Mouse (Mus musculus): ENCODE results near the gene Slc35c1. TPM values are rescaled to one million over a fixed set of nuclear protein-coding genes. Genes with fewer than 3 reads are reported as not detected.

Slc35c1 gene
- polyA plus RNA-seq, 1 experiment from 2014 or later = 21.6 TPM

DNA sequence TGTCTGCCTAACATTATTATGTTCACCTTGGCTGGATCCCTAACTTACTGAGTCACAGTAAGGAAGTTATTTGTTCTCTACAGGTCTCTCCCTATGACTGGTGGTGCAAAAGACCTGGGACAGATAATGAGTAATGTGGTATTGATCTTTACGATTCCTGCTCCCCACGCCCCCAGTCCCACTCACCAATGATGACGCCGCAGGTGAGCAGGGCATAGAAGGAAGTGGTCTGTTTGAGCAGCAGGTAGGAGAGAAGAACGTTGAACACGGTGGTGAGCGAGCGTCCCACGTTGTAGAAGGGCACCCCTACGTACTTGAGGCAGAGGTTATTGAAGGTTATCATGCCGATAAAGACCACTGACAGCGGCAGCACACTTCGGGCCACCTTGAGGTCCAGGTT, 1.9 kb downstream of the Slc35c1 start:
- ATAC-seq (ENCODE audit: low FRiP score, low TSS enrichment) = peak; percentile 7; the same call in 1 of the 2 replicates
- WGBS = 70% methylated on average over 13 of the region's 13 CpGs
- Histone ChIP-seq H3K9ac (replicated peaks; ENCODE audit: low read length) (peak overlapping the region; percentile 79), H3K9me3 (ENCODE audit: low read length) (no peaks in the 10 kb centered on the region), H3K36me3 (ENCODE audit: insufficient read depth, low read length) (peaks cover 10% of the 10 kb centered on the region; the same call in 1 of the 2 replicates), H3K4me1 (ENCODE audit: insufficient read depth, low read length) (peaks cover 14% of the 10 kb centered on the region), H3K4me2 (replicated peaks; ENCODE audit: low read depth, low read length) (peak overlapping the region; percentile 97), H3K4me3 (ENCODE audit: low read length) (peak overlapping the region; percentile 81), H3K27me3 (ENCODE audit: insufficient read depth, low read length) (peaks cover 12% of the 10 kb centered on the region), H3K27ac (ENCODE audit: low read length) (no peak overlapping the region)

- WGBS = 73% methylated on average over 8 of the region's 8 CpGs
- Histone ChIP-seq H3K27ac (ENCODE audit: low read length) (no peak overlapping the region), H3K9me3 (ENCODE audit: low read length) (no peaks in the 10 kb centered on the region), H3K4me2 (replicated peaks; ENCODE audit: low read depth, low read length) (no peak overlapping the region), H3K4me3 (ENCODE audit: low read length) (no peak overlapping the region), H3K9ac (replicated peaks; ENCODE audit: low read length) (no peak overlapping the region), H3K27me3 (ENCODE audit: insufficient read depth, low read length) (peaks cover 11% of the 10 kb centered on the region), H3K4me1 (ENCODE audit: insufficient read depth, low read length) (peaks cover 14% of the 10 kb centered on the region), H3K36me3 (ENCODE audit: insufficient read depth, low read length) (peaks cover 22% of the 10 kb centered on the region; the same call in 1 of the 2 replicates)
- no peak for ATAC-seq (ENCODE audit: low FRiP score, low TSS enrichment)
These were observed 3.3 kb downstream of the Slc35c1 start for GRCm38 (mm10) chr2:92456970-92457530.

DNA sequence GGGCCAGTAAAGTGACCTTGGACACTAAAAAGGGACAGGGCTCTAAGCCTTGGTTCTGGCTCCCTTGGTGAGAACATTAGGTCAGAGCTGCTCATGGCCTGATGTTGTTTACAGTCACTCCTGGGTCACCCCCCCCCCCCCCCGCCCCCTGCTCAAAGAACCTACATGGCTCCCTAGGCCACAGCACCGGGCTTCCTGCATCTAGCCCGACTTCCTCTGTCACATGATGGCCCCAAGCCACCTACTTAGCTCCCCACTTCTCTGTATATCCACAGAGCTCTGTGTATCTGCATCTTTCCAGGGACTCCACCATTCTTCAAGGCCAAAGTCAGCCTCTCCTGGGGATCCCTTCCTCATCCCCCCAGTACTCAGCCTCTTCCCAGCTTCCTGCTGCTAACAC, 4.6 kb downstream of the Slc35c1 start:
- peaks cover 14% of the 10 kb centered on the region for H3K4me1 ChIP-seq (ENCODE audit: insufficient read depth, low read length)
- peaks cover 22% of the 10 kb centered on the region; the same call in 1 of the 2 replicates for H3K36me3 ChIP-seq (ENCODE audit: insufficient read depth, low read length)
- H3K27ac ChIP-seq (ENCODE audit: low read length) = no peak overlapping the region
- no peak overlapping the region for H3K4me3 ChIP-seq (ENCODE audit: low read length)
- 24% methylated on average over 3 of the region's 3 CpGs for WGBS
- peaks cover 4% of the 10 kb centered on the region; the same call in 1 of the 2 replicates for H3K27me3 ChIP-seq (ENCODE audit: insufficient read depth, low read length)
- no peak for ATAC-seq (ENCODE audit: low FRiP score, low TSS enrichment)
- no peak overlapping the region for H3K9ac ChIP-seq (replicated peaks; ENCODE audit: low read length)
- H3K9me3 ChIP-seq (ENCODE audit: low read length) = no peaks in the 10 kb centered on the region
- H3K4me2 ChIP-seq (replicated peaks; ENCODE audit: low read depth, low read length) = no peak overlapping the region

GRCm38 (mm10) chr2:92454166-92454565, 6.2 kb downstream of the Slc35c1 start:
- H3K9me3 ChIP-seq (ENCODE audit: low read length) = no peaks in the 10 kb centered on the region
- H3K27me3 ChIP-seq (ENCODE audit: insufficient read depth, low read length) = no peaks in the 10 kb centered on the region
- H3K36me3 ChIP-seq (ENCODE audit: insufficient read depth, low read length) = peaks cover 22% of the 10 kb centered on the region; the same call in 1 of the 2 replicates
- H3K4me3 ChIP-seq (ENCODE audit: low read length) = no peak overlapping the region
- WGBS = 79% methylated on average over 11 of the region's 11 CpGs
- no peak for ATAC-seq (ENCODE audit: low FRiP score, low TSS enrichment)
- H3K27ac ChIP-seq (ENCODE audit: low read length) = no peak overlapping the region
- no peak overlapping the region for H3K4me2 ChIP-seq (replicated peaks; ENCODE audit: low read depth, low read length)
- peaks cover 14% of the 10 kb centered on the region for H3K4me1 ChIP-seq (ENCODE audit: insufficient read depth, low read length)
- H3K9ac ChIP-seq (replicated peaks; ENCODE audit: low read length) = no peak overlapping the region

- H3K4me1 ChIP-seq (ENCODE audit: insufficient read depth, low read length) = no peaks in the 10 kb centered on the region
- no peak overlapping the region for H3K4me3 ChIP-seq (ENCODE audit: low read length)
- H3K36me3 ChIP-seq (ENCODE audit: insufficient read depth, low read length) = peaks cover 22% of the 10 kb centered on the region; the same call in 1 of the 2 replicates
- no peaks in the 10 kb centered on the region for H3K27me3 ChIP-seq (ENCODE audit: insufficient read depth, low read length)
- no peak overlapping the region for H3K27ac ChIP-seq (ENCODE audit: low read length)
- no peak for ATAC-seq (ENCODE audit: low FRiP score, low TSS enrichment)
- no peak overlapping the region for H3K4me2 ChIP-seq (replicated peaks; ENCODE audit: low read depth, low read length)
- WGBS = 93% methylated on average over 3 of the region's 3 CpGs
- no peaks in the 10 kb centered on the region for H3K9me3 ChIP-seq (ENCODE audit: low read length)
- no peak overlapping the region for H3K9ac ChIP-seq (replicated peaks; ENCODE audit: low read length)
These were observed 9.2 kb downstream of the Slc35c1 start for GRCm38 (mm10) chr2:92451126-92451525.

- 68% methylated on average over 7 of the region's 7 CpGs for WGBS
These were observed 13.1 kb downstream of the Slc35c1 start for GRCm38 (mm10) chr2:92447121-92447740.

DNA sequence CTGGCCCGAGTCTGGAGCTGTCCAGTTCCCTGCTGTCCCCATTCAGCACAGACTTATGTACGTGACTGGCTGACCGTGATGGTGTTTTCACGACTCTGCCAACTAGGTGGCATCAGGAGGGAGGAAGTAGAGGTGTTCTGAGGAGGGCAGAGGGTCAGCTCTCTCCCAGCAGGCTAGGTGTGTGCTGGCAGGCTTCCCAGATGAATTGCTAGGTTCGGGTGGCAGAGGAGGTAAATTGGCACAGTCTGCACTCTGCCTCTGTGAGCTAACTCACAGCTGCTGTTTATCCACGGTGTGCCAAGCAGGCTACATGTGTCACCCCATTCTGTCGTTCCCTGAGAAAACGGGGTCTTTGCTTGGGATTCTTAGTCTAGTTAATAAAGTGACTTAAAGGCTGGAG, 13.7 kb downstream of the Slc35c1 start:
- 70% methylated on average over 8 of the region's 8 CpGs for WGBS
- no peak for ATAC-seq (ENCODE audit: low FRiP score, low TSS enrichment)
- Histone ChIP-seq H3K4me2 (replicated peaks; ENCODE audit: low read depth, low read length) (no peak overlapping the region), H3K36me3 (ENCODE audit: insufficient read depth, low read length) (no peaks in the 10 kb centered on the region), H3K27ac (ENCODE audit: low read length) (no peak overlapping the region), H3K4me3 (ENCODE audit: low read length) (no peak overlapping the region), H3K4me1 (ENCODE audit: insufficient read depth, low read length) (no peaks in the 10 kb centered on the region), H3K27me3 (ENCODE audit: insufficient read depth, low read length) (no peaks in the 10 kb centered on the region), H3K9ac (replicated peaks; ENCODE audit: low read length) (no peak overlapping the region), H3K9me3 (ENCODE audit: low read length) (no peaks in the 10 kb centered on the region)

More at GRCm38 (mm10) chr2:92447121-92447740, 13.1 kb downstream of the Slc35c1 start:
- no peak overlapping the region for H3K27ac ChIP-seq (ENCODE audit: low read length)
- 0 out of 2 replicates have a peak, but pooled peaks cover under 1% of the 10 kb centered on the region for H3K36me3 ChIP-seq (ENCODE audit: insufficient read depth, low read length)
- H3K4me1 ChIP-seq (ENCODE audit: insufficient read depth, low read length) = no peaks in the 10 kb centered on the region
- H3K9ac ChIP-seq (replicated peaks; ENCODE audit: low read length) = no peak overlapping the region
- H3K4me3 ChIP-seq (ENCODE audit: low read length) = no peak overlapping the region
- H3K9me3 ChIP-seq (ENCODE audit: low read length) = no peaks in the 10 kb centered on the region
- H3K27me3 ChIP-seq (ENCODE audit: insufficient read depth, low read length) = no peaks in the 10 kb centered on the region
- ATAC-seq (ENCODE audit: low FRiP score, low TSS enrichment) = no peak
- H3K4me2 ChIP-seq (replicated peaks; ENCODE audit: low read depth, low read length) = no peak overlapping the region

- Histone ChIP-seq H3K4me2 (replicated peaks; ENCODE audit: low read depth, low read length) (no peak overlapping the region), H3K9ac (replicated peaks; ENCODE audit: low read length) (no peak overlapping the region), H3K27me3 (ENCODE audit: insufficient read depth, low read length) (no peaks in the 10 kb centered on the region), H3K27ac (ENCODE audit: low read length) (no peak overlapping the region), H3K4me3 (ENCODE audit: low read length) (no peak overlapping the region), H3K36me3 (ENCODE audit: insufficient read depth, low read length) (no peaks in the 10 kb centered on the region), H3K9me3 (ENCODE audit: low read length) (no peaks in the 10 kb centered on the region), H3K4me1 (ENCODE audit: insufficient read depth, low read length) (no peaks in the 10 kb centered on the region)
- no peak for ATAC-seq (ENCODE audit: low FRiP score, low TSS enrichment)
- 48% methylated on average over 9 of the region's 9 CpGs for WGBS
These were observed 14.4 kb downstream of the Slc35c1 start for GRCm38 (mm10) chr2:92445890-92446289.

DNA sequence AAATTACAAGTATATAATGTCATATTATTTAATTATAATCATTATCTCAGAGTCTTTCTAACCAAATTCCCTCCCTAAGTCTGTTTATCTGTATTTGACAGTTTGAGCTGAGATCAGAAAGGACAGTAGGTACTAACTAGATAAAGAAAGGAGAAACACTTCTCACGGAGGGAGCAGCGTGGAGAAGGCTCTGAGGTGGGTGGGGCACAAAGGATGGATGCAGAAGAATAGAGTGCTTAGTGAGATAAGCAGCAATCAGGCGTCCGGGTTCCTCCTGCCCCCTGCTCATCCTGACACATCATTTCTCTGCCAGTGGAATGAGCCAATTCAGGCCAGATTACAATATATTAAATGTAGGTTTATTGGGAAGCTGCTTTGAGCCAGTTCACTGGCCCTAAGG, 16.0 kb downstream of the Slc35c1 start:
- Histone ChIP-seq H3K27me3 (ENCODE audit: insufficient read depth, low read length) (no peaks in the 10 kb centered on the region), H3K36me3 (ENCODE audit: insufficient read depth, low read length) (no peaks in the 10 kb centered on the region), H3K27ac (ENCODE audit: low read length) (no peak overlapping the region), H3K9ac (replicated peaks; ENCODE audit: low read length) (no peak overlapping the region), H3K9me3 (ENCODE audit: low read length) (no peaks in the 10 kb centered on the region), H3K4me2 (replicated peaks; ENCODE audit: low read depth, low read length) (no peak overlapping the region), H3K4me3 (ENCODE audit: low read length) (no peak overlapping the region), H3K4me1 (ENCODE audit: insufficient read depth, low read length) (no peaks in the 10 kb centered on the region)
- no peak for ATAC-seq (ENCODE audit: low FRiP score, low TSS enrichment)
- 68% methylated on average over 4 of the region's 4 CpGs for WGBS

- no peak for ATAC-seq (ENCODE audit: low FRiP score, low TSS enrichment)
- no peak overlapping the region for H3K4me2 ChIP-seq (replicated peaks; ENCODE audit: low read depth, low read length)
- no peaks in the 10 kb centered on the region for H3K4me1 ChIP-seq (ENCODE audit: insufficient read depth, low read length)
- no peak overlapping the region for H3K4me3 ChIP-seq (ENCODE audit: low read length)
- H3K27ac ChIP-seq (ENCODE audit: low read length) = no peak overlapping the region
- WGBS = 80% methylated on average over 4 of the region's 4 CpGs
- no peak overlapping the region for H3K9ac ChIP-seq (replicated peaks; ENCODE audit: low read length)
- no peaks in the 10 kb centered on the region for H3K27me3 ChIP-seq (ENCODE audit: insufficient read depth, low read length)
- no peaks in the 10 kb centered on the region for H3K9me3 ChIP-seq (ENCODE audit: low read length)
- H3K36me3 ChIP-seq (ENCODE audit: insufficient read depth, low read length) = no peaks in the 10 kb centered on the region
These were observed 17.0 kb downstream of the Slc35c1 start for GRCm38 (mm10) chr2:92443313-92443712.
